Mouse (Mus musculus): ENCODE results near the gene Olfr768.
"Not testable (repeated sequence)": the region's sequence is repeated elsewhere in the genome, so short reads cannot be mapped to it uniquely, and the experiment has no call there.

Olfr768 gene

DNA sequence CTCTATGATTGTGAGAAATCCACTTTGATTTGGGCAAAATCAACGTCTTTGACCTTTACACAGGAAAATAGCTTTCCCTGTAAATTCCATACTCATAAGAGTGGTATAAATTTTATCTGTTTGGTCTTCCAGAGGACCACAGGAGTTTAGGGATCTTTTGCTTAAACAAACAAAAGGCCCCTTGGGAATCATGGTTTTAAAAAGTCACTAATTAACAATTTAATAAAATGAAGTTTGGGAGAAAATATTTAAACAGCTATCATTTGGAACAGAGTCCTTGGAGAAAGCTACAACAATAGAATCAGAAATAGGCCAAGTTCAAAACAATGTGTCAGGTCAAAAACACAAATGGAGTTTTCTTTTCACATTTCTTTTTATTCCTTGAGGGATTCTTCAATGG lies at the start of gene Olfr768:
Olfr768 (minus strand) TSS at position 101 of the 400 bp plus-strand sequence.
- no peak for DNase-seq (ENCODE audit: low read depth, low spot score)

DNA sequence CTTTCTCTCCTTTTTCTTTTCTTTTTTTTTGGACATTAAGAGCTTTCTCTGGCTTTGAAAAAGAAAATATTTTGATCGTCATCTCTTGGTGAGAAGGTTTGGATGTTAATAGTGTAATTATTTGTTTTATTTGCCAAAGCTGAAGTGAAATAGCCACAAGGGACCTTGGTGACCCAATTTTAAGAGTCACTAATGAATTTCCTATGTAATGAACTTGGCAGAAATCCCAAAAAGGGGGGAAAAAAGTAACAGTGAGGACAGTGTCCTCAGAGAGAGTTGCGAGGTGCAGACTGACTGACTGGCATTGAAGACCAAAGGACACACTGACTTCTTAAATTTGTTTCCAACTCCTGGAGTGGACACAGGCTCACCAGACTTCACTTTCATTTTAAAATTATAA lies 39.7 kb upstream of the Olfr768 start, which contains the start of gene Olfr770:
Olfr770 (minus strand) TSS at position 101 of the 400 bp plus-strand sequence.
- no peak for DNase-seq (ENCODE audit: low read depth, low spot score)

DNA sequence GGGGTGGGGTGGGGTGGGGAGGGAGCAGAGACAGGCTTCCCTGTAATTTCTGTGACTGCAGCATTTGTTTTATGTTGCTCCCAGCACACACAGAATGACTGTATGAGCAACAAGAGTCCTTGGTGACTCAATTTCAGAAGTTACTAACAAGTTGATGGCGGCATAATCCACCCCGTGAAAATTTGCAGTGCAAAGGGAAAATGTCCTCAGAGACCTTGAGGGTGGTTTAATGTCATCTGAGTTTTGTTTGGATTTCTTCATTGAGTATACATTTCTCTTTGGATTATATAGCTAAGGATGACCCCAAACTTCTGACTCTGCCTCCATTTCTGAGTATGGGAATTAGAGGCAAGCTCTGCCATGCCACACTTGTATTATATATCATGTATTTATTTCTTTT lies 18.6 kb upstream of the Olfr768 start, which contains the start of gene Olfr769:
Olfr769 (minus strand) TSS at position 101 of the 400 bp plus-strand sequence.
- no peak for DNase-seq (ENCODE audit: low read depth, low spot score)

DNA sequence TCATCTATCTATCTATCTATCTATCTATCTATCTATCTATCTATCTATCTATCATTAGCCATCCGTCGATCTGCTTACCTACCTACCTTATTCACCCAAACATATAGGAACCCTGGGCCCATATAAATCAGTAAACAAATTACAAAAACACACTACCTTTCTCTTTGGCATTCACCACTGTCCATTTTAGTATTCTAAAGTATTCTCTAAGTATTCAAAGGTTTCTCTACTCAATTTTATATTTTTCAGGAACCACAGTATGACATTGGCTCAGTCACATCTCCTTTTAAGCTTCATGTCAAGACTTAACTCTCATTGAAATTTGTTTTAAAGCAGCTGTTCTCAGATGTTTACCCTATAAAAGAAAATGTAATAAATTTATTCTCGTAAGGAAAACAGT lies 16.0 kb upstream of the Olfr768 start:
- no peak for DNase-seq (ENCODE audit: low read depth, low spot score)

DNA sequence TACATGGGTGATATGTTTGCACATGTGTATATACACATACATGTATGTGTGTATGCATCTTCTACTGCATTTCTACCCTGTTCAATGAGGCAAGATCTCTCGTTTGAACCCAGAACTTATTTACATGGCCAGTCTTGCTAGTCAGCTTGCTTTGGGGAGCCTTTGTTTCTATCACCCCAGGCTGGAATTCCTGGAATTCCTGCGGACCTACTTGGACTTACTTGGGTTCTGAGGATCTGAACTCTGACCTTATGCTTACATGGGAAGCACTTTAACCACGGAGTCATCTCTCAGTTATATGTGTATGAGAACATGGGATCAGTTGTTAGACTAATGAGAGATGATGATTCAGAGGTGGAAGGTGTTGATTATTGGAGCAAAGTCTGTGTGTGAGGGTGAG lies 2.1 kb upstream of the Olfr768 start:
- no peak for DNase-seq (ENCODE audit: low read depth, low spot score)

DNA sequence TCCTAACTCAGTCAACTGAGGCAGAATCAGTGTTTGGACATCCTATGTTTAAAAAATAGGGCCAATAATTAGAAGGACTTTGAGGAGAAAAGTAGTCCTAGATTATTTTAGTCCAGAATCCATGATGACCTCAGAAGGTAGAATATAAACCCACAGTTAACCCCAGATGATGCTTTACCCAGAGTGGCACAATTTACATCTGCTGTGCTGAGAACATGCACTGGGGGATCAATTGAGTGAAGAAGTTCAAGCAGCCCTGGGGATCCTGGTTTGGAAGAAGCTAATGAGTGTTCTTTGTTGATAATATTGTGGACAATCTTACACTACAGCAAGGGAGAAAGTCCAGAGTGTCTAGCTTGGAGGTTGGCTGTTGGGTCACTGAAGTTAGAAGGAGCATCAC lies 16.4 kb downstream of the Olfr768 start, which contains the start of gene Olfr767:
Olfr767 (minus strand) TSS at position 101 of the 400 bp plus-strand sequence.
- DNase-seq (ENCODE audit: low read depth, low spot score) = not testable (repeated sequence)

DNA sequence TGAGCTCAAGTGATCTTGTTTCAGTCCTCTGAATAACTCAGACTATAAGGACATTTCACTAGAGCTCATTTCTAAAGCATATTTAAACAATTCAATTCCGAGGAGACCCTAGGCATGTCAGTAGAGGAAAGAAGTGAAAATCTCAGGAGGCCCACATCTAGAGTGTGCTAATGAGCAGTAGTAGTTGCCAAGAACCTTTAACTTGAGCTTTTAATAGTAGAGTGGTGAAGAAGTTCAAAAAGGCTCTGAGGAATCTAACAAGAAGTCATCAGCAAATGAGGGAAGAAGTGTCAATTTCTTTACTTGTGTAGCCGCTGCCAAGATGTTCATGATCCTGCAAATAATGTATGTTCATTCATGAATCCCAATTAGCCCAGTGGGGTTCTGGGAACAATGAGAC lies 30.3 kb downstream of the Olfr768 start, which contains the start of gene Olfr766-ps1:
Olfr766-ps1 (minus strand) TSS at position 101 of the 400 bp plus-strand sequence.
- DNase-seq (ENCODE audit: low read depth, low spot score) = no peak

DNA sequence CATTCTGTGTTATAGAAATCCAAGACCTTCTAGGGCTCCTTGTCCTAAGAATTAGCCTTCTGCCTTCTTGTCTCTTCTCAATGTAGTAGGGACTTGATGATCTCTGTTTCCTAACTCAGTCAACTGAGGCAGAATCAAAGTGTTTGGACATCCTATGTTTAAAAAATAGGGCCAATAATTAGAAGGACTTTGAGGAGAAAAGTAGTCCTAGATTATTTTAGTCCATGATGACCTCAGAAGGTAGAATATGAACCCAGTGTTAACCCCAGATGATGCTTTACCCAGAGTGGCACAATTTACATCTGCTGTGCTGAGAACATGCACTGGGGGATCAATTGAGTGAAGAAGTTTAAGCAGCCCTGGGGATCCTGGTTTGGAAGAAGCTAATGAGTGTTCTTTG lies 49.3 kb downstream of the Olfr768 start, which contains the start of gene Olfr765:
Olfr765 (minus strand) TSS at position 101 of the 400 bp plus-strand sequence.
- DNase-seq (ENCODE audit: low read depth, low spot score) = not testable (repeated sequence)

All from forelimb bud, embryonic 11.5 days (tissue).